Mouse (Mus musculus): Measurements from ENCODE around the gene H2-Ab1. TPM values are rescaled to one million over a fixed set of nuclear protein-coding genes. Genes with fewer than 3 reads are reported as not detected.

H2-Ab1 gene
- polyA plus RNA-seq, 2 experiments: 5.6 to 7.6 TPM

GRCm38 (mm10) chr17:34240366-34240765, 17.1 kb upstream of the H2-Ab1 start:
- DNase-seq (ENCODE audit: low spot score) (no peak), ATAC-seq (ENCODE audit: low FRiP score, low read depth) (no peak)
- no peaks in the 10 kb centered on the region for H3K27me3 ChIP-seq (ENCODE audit: control insufficient read depth, insufficient read depth, low read length)
- 58% methylated on average over 3 of the region's 3 CpGs for WGBS
- no peak overlapping the region for H3K4me3 ChIP-seq (replicated peaks; ENCODE audit: low read length)
- H3K9me3 ChIP-seq (ENCODE audit: control insufficient read depth, low read length): peaks cover 4% of the 10 kb centered on the region; the same call in 1 of the 2 replicates
- no peak overlapping the region for H3K9ac ChIP-seq (ENCODE audit: low read depth, low read length, severe bottlenecking)
- H3K27ac ChIP-seq (replicated peaks; ENCODE audit: low read depth, low read length): no peak overlapping the region
- H3K4me1 ChIP-seq (ENCODE audit: control insufficient read depth, insufficient read depth, low read length): no peaks in the 10 kb centered on the region
- TF ChIP-seq POLR2A (IDR thresholded peaks at IDR 0.05; ENCODE audit: borderline replicate concordance, extremely low read depth, insufficient read depth, insufficient read length): no peak
- H3K4me2 ChIP-seq (replicated peaks; ENCODE audit: low read depth, low read length, severe bottlenecking): no peak overlapping the region
- H3K36me3 ChIP-seq (ENCODE audit: control insufficient read depth, insufficient read depth, low read length): no peaks in the 10 kb centered on the region

- ATAC-seq (ENCODE audit: low FRiP score, low read depth): no peak
- H3K9me3 ChIP-seq (ENCODE audit: control insufficient read depth, low read length): peaks cover 4% of the 10 kb centered on the region; the same call in 1 of the 2 replicates
- H3K27me3 ChIP-seq (ENCODE audit: control insufficient read depth, insufficient read depth, low read length): no peaks in the 10 kb centered on the region
- H3K4me3 ChIP-seq (replicated peaks; ENCODE audit: low read length): no peak overlapping the region
- TF ChIP-seq POLR2A (IDR thresholded peaks at IDR 0.05; ENCODE audit: borderline replicate concordance, extremely low read depth, insufficient read depth, insufficient read length): no peak
- no peak for DNase-seq (ENCODE audit: low spot score)
- no peaks in the 10 kb centered on the region for H3K4me1 ChIP-seq (ENCODE audit: control insufficient read depth, insufficient read depth, low read length)
- no peak overlapping the region for H3K27ac ChIP-seq (replicated peaks; ENCODE audit: low read depth, low read length)
- H3K9ac ChIP-seq (ENCODE audit: low read depth, low read length, severe bottlenecking): no peak overlapping the region
- 75% methylated on average over 6 of the region's 6 CpGs for WGBS
- no peaks in the 10 kb centered on the region for H3K36me3 ChIP-seq (ENCODE audit: control insufficient read depth, insufficient read depth, low read length)
- H3K4me2 ChIP-seq (replicated peaks; ENCODE audit: low read depth, low read length, severe bottlenecking): no peak overlapping the region
These were observed 16.6 kb upstream of the H2-Ab1 start for GRCm38 (mm10) chr17:34240916-34241315.

- Histone ChIP-seq H3K9me3 (ENCODE audit: control insufficient read depth, low read length) (peaks cover 4% of the 10 kb centered on the region; the same call in 1 of the 2 replicates), H3K36me3 (ENCODE audit: control insufficient read depth, insufficient read depth, low read length) (no peaks in the 10 kb centered on the region), H3K4me1 (ENCODE audit: control insufficient read depth, insufficient read depth, low read length) (no peaks in the 10 kb centered on the region), H3K4me2 (replicated peaks; ENCODE audit: low read depth, low read length, severe bottlenecking) (no peak overlapping the region), H3K27ac (replicated peaks; ENCODE audit: low read depth, low read length) (no peak overlapping the region), H3K4me3 (replicated peaks; ENCODE audit: low read length) (no peak overlapping the region), H3K27me3 (ENCODE audit: control insufficient read depth, insufficient read depth, low read length) (no peaks in the 10 kb centered on the region), H3K9ac (ENCODE audit: low read depth, low read length, severe bottlenecking) (no peak overlapping the region)
- ATAC-seq (ENCODE audit: low FRiP score, low read depth) (no peak), DNase-seq (ENCODE audit: low spot score) (no peak)
- 71% methylated on average over 4 of the region's 4 CpGs for WGBS
- no peak for TF ChIP-seq POLR2A (IDR thresholded peaks at IDR 0.05; ENCODE audit: borderline replicate concordance, extremely low read depth, insufficient read depth, insufficient read length)
These were observed 12.8 kb upstream of the H2-Ab1 start for GRCm38 (mm10) chr17:34244656-34245055.

- Histone ChIP-seq H3K9ac (ENCODE audit: low read depth, low read length, severe bottlenecking) (no peak overlapping the region), H3K36me3 (ENCODE audit: control insufficient read depth, insufficient read depth, low read length) (no peaks in the 10 kb centered on the region), H3K9me3 (ENCODE audit: control insufficient read depth, low read length) (no peaks in the 10 kb centered on the region), H3K4me3 (replicated peaks; ENCODE audit: low read length) (no peak overlapping the region), H3K27me3 (ENCODE audit: control insufficient read depth, insufficient read depth, low read length) (no peaks in the 10 kb centered on the region), H3K4me2 (replicated peaks; ENCODE audit: low read depth, low read length, severe bottlenecking) (no peak overlapping the region), H3K27ac (replicated peaks; ENCODE audit: low read depth, low read length) (no peak overlapping the region), H3K4me1 (ENCODE audit: control insufficient read depth, insufficient read depth, low read length) (no peaks in the 10 kb centered on the region)
- TF ChIP-seq POLR2A (IDR thresholded peaks at IDR 0.05; ENCODE audit: borderline replicate concordance, extremely low read depth, insufficient read depth, insufficient read length): no peak
- no peak for DNase-seq (ENCODE audit: low spot score)
- no peak for ATAC-seq (ENCODE audit: low FRiP score, low read depth)
- 80% methylated on average over 3 of the region's 3 CpGs for WGBS
These were observed 10.4 kb upstream of the H2-Ab1 start for GRCm38 (mm10) chr17:34247047-34247446.

- Histone ChIP-seq H3K4me2 (replicated peaks; ENCODE audit: low read depth, low read length, severe bottlenecking) (no peak overlapping the region), H3K9me3 (ENCODE audit: control insufficient read depth, low read length) (no peaks in the 10 kb centered on the region), H3K4me1 (ENCODE audit: control insufficient read depth, insufficient read depth, low read length) (no peaks in the 10 kb centered on the region), H3K27ac (replicated peaks; ENCODE audit: low read depth, low read length) (no peak overlapping the region), H3K36me3 (ENCODE audit: control insufficient read depth, insufficient read depth, low read length) (no peaks in the 10 kb centered on the region), H3K4me3 (replicated peaks; ENCODE audit: low read length) (no peak overlapping the region), H3K27me3 (ENCODE audit: control insufficient read depth, insufficient read depth, low read length) (no peaks in the 10 kb centered on the region), H3K9ac (ENCODE audit: low read depth, low read length, severe bottlenecking) (no peak overlapping the region)
- no peak for TF ChIP-seq POLR2A (IDR thresholded peaks at IDR 0.05; ENCODE audit: borderline replicate concordance, extremely low read depth, insufficient read depth, insufficient read length)
- DNase-seq (ENCODE audit: low spot score): no peak
- ATAC-seq (ENCODE audit: low FRiP score, low read depth): no peak
- WGBS: 48% methylated on average over 2 of the region's 2 CpGs
These were observed 8.7 kb upstream of the H2-Ab1 start for GRCm38 (mm10) chr17:34248764-34249163.

GRCm38 (mm10) chr17:34249361-34249760, 8.1 kb upstream of the H2-Ab1 start:
- TF ChIP-seq POLR2A (IDR thresholded peaks at IDR 0.05; ENCODE audit: borderline replicate concordance, extremely low read depth, insufficient read depth, insufficient read length): no peak
- WGBS: 34% methylated on average over 3 of the region's 3 CpGs
- ATAC-seq (ENCODE audit: low FRiP score, low read depth) (no peak), DNase-seq (ENCODE audit: low spot score) (no peak)
- no peak overlapping the region for H3K4me3 ChIP-seq (replicated peaks; ENCODE audit: low read length)
- no peaks in the 10 kb centered on the region for H3K27me3 ChIP-seq (ENCODE audit: control insufficient read depth, insufficient read depth, low read length)
- no peak overlapping the region for H3K27ac ChIP-seq (replicated peaks; ENCODE audit: low read depth, low read length)
- no peaks in the 10 kb centered on the region for H3K9me3 ChIP-seq (ENCODE audit: control insufficient read depth, low read length)
- H3K9ac ChIP-seq (ENCODE audit: low read depth, low read length, severe bottlenecking): no peak overlapping the region
- H3K4me1 ChIP-seq (ENCODE audit: control insufficient read depth, insufficient read depth, low read length): no peaks in the 10 kb centered on the region
- no peak overlapping the region for H3K4me2 ChIP-seq (replicated peaks; ENCODE audit: low read depth, low read length, severe bottlenecking)
- no peaks in the 10 kb centered on the region for H3K36me3 ChIP-seq (ENCODE audit: control insufficient read depth, insufficient read depth, low read length)
